Mouse (Mus musculus): ENCODE results near the gene Dlgap4. TPM values are rescaled to one million over a fixed set of nuclear protein-coding genes. Genes with fewer than 3 reads are reported as not detected.

Dlgap4 gene
- polyA plus RNA-seq, 1 experiment: 67.0 TPM

DNA sequence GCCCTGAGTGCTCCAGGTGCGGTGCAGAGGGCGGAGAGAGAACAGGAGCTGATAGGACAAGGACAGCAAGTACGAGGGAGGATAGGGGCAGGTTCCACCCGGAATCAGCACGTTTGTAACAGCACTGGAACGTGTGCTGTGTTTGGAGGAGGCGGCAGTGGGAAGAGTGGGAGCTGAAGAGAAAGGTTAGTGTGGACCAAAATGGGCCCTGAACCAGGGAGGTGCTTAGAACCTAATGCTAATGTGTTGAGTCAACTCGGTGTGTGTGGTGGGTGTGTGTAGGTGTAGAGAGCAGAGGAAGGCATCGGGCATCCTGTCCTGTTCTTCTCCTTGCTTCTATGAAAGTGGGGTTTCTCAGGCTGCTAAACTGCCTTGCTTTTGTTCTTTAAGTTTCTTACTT, 127.8 kb downstream of the Dlgap4 start:
- no peak for DNase-seq (ENCODE audit: low spot score)

DNA sequence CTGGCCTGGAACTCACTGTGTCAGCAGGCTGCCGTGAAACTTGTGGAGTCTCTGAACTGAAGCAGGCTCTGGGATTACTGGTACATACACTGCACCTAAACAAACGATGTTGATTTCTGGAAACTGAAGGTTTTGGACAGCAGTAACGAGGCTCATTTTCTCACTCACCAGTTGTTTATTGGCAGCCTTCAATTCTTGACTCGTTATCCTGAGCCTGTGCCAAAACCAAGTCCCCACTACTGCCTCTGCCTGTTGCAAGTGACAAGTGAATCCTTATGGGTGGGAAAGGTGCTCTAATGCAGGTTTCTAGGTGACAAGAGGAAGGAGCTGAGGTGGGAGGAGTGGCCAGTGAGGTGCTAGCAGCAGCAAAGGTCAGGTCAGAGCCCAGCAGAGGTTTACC, 128.5 kb downstream of the Dlgap4 start:
- DNase-seq (ENCODE audit: low spot score): no peak

DNA sequence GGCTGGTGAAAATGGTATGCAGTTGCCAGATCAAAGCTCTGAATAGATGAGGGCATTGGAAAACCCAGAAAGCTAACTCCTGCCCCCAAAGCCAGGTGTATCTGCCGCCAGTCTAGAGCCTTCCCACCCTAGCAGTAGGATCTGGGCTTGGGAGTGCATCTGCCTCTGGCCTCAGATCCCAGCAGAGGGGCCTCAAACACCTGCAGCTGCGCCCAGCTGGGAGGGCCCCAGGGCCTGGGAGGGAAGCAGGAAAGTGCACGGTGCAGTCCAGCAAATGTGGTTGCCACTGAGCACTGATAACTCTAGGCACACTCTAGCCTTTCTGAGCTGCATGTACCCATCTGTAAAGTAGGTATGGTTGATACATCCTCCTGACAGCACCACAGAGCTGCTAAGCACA, 129.7 kb downstream of the Dlgap4 start:
- DNase-seq (ENCODE audit: low spot score): no peak

DNA sequence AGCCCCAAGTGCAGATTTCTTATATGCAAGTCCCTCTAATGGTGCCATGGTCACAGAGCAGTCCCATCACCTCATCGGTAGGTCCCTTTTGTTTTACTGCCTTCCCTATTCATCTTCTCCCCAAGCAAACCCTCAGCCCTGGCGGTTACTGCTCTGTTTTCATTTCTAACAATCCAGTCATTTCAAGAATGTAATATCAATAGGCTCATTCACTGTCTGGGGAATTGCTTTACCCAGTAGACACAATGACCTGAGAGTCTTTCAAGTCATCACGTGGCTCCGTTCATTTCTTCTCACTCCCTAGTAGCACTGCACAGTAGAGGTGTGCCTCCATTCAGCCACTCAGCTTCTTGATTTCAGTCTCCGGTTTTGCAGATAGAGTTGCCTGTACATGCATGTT, 130.9 kb downstream of the Dlgap4 start:
- no peak for DNase-seq (ENCODE audit: low spot score)

DNA sequence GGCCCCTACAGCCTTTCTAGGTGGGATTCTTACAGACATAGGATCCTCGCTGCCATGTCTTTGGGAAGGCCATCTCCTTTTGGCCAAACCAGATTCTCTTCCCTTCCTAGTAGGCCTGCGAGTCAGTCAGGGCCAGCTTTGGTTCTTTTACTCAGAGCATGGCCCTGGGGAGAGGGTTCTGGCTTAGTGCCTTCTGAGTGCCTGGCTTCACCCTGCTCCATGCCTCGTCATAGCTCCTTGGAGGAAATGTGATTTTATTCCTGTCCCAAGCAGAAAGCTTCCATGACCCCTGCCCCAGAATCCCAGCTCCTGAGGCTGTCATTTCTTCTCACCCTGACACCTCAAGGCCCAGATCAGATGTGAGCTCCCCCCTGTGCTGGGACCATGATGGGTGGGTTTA, 133.8 kb downstream of the Dlgap4 start:
- DNase-seq (ENCODE audit: low spot score): no peak

DNA sequence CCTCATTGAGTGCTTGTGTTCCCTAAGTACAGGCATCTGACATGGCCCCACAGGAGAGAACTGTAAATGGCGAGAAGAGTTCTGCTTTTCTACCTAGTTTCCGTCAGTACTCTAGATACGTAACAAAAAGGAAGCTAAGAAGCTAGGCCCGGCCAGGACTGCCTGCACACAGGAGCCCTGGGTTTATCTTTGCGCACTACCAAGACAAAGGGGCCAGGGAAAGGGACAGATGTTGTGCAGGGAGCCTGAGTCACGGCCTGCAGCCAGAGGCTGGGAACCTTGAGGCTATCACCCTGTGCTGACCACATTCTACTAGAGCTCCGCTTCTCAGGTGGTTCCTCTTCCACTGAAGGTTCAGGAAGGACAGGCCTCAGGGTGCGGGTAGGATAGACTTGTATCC, 136.2 kb downstream of the Dlgap4 start:
- no peak for DNase-seq (ENCODE audit: low spot score)

DNA sequence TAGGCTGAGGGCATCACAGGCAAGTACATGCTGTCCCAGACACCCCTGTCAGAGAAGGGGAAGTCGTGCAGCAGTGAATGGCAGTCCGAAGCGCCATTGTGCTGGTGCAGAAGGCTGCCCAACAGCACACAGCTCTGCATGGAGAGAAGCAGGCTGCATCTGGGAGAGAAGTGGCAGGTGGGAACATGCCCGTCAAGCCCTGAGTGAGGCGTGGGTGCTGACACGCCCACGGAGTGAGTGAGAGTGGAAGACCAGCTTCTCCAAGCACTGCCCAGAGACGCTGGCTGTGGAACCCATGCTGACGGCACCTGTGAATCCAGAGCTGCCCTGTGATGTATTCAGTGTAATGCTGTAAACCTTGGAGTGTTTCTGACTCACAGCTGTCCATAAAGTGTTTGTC, 143.4 kb downstream of the Dlgap4 start:
- DNase-seq (ENCODE audit: low spot score): no peak

DNA sequence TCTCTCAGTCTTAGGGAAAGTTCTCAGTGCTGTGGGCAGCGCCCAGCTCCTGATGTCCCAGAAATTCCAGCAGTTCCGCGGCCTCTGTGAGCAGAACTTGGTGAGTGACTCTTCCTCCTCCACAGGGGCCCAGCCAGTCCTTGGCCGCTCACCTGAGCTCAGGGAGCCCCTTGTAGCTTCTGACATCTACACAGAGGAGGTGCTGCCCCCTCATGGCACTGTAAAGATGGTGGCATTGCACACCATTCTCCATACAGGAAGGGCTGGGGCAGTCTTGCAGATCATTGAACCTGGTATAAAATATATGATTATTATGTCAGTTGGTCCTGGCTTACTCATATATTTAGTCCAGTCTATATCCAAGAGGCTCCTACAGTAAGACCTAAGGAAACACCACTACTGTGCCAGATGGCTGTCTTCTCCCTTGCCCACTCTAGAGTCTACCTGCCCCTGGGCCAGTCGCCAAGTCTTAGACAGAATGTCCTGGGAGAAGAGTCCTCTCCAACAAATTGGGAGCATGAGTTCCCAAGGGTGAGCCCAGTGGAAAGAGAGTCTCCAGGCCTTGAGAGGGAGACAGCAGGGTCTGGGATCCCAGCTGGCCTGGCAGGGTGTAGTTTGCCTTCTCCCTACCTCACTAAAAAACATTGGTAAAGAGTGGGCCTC, 147.5 kb downstream of the Dlgap4 start:
- no peak for DNase-seq (ENCODE audit: low spot score)

DNA sequence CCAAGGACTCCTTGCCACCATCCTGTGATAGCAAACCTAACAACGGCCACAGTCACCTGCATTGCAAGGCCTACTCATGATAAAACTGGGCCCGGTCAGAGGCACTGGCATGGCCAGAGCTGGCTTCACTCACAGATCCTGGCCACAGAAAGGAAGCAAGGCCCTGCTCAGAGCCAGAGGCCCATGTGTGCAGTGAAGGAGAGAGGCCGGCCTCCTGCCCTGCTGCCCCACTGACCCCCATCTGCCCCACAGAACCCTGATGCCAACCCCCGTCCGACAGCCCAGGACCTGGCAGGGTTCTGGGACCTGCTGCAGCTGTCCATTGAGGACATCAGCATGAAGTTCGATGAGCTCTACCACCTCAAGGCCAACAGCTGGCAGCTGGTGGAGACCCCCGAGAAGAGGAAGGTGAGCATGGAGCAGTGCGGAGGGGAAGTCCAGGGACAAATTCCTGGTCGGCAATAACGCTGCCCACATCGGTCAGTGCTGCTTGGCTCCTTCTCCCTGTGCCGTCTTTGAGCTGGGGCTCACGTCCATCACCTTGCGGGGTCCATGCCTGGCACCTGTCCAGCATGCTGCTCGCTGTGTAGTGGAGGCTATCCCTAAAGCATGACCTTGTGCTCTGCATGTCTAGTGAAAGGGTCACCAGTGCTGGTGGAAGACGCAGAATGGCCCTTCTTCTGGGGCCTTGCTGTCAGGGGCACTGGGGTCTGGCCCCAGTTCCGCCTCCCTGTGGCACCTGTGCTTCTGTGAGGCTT, 148.2 kb downstream of the Dlgap4 start:
- no peak for DNase-seq (ENCODE audit: low spot score)

DNA sequence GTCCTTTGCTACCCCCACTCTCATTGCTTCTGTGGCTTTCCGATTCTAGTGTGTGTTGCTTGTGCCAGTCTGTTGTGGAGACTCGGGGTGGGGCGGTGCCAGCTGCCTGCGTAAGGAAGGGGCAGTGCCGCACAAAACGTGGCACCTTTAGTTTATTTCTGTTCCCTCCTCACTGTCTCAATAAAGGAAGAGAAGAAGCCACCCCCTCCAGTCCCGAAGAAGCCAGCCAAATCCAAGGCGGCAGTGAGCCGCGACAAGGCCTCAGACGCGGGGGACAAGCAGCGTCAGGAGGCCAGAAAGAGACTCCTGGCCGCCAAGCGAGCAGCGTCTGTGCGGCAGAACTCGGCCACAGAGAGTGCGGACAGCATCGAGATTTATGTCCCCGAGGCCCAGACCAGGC, 149.0 kb downstream of the Dlgap4 start:
- no peak for DNase-seq (ENCODE audit: low spot score)

DNA sequence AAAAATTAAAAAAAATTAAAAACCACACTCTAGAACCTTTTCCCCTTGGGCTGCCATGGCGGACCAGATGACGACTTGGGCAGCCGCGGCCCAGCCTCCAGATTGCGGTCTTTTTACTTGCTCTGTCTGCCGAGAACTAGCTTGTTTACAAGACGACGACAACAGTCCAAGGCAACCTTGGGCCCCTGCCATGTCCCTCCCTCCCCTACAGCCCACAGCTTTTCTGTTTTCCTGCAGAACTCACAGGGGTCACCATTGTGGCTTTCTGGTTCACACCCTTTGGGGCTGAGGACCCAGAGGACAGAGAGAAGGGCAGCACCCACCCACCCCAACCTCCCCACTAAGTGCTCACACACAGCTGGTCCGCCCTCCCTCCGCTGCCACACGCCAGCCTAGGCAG, 149.6 kb downstream of the Dlgap4 start:
- no peak for DNase-seq (ENCODE audit: low spot score)

DNA sequence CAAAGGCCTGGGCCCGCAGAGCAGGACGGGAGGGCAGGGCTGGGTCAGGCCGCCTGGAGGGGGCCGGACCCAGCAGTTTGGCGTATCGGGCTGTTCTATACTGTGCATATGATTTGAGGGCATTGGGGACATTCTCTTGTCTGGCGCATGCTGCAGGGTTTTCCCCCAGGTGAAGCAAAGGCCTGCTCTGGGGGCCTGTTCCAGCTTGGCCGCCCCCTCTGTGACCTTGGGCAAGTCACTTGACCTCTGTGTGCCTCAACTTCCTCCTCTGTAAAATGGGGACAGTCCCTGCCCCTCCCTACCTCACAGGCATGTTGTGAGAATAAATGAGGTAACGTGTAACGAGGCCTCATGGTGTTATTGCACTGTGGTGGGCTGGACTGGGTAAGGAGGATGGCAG, 150.5 kb downstream of the Dlgap4 start:
- DNase-seq (ENCODE audit: low spot score): no peak

DNA sequence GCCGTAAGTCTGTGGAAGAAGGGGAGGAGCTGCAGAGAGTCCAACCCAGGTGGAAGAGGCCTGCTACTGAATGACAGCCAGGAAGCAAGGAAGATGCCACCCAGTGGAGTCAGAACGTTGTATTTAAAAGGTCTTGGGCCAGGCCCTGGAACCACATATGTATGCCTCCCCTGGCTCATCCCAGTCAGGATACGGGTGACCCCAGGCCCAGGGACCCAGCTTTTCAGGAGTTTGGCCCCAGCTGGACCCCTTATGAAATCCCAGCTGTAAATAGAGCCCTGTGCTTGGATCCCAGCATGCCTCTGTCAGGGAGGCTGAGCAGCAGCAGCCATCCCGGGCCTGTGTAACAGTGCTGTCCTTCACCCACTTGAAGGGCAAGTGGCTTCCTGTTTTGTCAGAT, 151.2 kb downstream of the Dlgap4 start:
- DNase-seq (ENCODE audit: low spot score): no peak

DNA sequence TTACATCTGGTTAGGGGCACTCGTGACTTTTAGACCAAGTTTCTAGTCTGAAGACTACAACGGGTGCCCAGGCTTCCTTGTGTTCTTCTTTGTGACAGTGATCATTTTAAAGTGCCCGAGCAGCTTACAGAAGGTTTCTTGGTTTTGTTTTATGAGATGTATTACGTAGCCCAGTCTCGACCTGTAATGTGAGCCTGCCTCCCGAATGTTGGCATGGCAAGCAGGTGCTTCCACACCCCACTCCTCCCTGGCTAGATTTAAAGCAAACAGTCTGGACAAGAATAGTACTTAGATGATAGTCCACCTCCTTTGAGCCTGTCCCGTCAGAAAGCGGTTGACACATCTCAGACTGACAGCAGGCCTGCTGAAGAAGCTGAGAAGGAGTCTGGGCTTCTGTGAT, 152.1 kb downstream of the Dlgap4 start:
- no peak for DNase-seq (ENCODE audit: low spot score)

DNA sequence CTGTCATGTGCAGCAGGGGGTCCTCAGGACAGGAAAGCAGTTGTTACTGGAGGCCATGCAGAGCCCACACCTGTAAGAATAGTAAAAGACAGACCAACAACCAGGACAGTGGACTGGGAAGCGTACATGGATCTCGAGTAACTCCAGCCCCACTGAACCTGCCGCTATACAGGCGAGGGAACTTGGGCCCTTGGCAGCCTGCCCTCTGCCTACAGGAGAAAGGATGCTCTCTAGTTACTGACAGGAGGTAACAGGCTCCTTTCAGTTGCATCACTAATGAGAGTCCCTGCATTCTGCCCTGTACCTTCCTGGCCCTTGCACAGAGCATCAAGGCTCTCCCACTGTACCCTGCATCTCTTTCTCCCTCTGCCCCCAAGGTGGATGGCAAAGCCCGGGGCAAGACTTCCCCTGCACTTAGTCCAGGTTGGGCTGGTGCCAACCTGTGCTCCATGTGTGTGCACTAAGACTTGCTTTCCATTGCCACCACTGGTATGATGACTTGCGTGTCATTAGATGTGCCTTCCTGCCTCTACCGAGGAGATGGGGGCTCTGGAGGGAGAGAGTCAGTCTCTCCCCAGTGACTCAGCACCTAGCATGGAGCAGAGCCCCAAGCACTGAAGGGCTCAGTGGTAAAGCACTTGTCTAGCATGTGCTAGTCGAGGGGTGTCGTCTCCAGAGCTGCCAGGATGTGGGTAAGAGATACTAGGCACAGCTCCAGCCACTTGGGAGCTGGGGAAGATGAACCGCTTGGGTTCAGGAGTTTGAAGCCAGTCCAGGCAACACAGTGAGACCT, 152.9 kb downstream of the Dlgap4 start:
- DNase-seq (ENCODE audit: low spot score): no peak

DNA sequence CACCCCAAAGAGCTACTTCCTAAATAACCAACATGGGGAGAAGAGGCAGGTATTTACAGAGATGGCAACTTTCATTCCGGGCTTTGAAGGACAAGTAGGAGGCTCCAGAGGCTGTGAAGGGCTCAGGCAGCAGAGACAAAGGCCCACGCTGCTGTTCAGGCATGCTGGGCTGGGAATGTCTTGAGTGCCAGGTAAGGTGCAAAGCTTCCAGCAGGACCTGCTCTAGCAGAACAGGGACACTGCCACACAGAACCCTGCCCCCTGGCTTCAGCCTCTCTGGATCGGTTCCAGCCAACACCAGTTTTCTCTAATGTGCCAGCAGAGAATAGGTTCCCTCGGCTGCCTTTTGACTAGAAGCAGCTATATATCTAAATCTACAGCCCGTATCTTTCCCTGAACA, 153.6 kb downstream of the Dlgap4 start:
- no peak for DNase-seq (ENCODE audit: low spot score)

DNA sequence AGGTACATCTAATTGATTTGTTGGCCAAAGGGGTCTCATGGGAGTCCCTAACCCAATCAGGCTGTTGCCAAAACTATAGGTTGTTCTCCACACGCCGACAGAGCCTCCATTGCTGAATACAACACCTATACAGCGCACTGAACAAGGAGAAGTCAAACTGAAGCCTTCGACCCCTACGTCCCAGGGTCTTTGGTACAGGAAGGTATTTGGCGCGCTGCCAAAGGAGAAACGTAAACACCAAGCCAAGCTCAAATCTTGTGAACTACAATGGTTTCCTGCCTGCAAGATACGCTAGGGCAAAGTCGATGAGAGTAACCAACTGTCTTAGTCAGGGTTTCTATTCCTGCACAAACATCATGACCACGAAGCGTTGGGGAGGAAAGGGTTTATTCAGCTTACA, 155.8 kb downstream of the Dlgap4 start:
- DNase-seq (ENCODE audit: low spot score): no peak

DNA sequence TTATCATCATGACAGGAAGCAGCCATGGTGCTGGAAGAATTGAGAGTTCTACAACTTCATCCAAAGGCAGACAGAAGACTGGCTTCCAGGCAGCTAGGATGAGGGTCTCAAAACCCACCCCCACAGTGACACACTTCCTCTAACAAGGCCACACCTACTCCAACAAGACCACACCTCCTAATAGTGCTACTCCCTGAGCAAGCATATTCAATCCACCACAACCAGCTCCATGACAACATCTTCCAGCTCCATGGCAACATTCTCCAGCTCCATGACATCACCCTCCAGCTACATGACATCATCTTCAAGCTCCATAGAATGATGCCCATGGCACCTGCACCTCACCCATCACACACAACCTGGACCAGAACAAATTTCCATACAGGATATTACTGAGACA, 160.0 kb downstream of the Dlgap4 start:
- no peak for DNase-seq (ENCODE audit: low spot score)

DNA sequence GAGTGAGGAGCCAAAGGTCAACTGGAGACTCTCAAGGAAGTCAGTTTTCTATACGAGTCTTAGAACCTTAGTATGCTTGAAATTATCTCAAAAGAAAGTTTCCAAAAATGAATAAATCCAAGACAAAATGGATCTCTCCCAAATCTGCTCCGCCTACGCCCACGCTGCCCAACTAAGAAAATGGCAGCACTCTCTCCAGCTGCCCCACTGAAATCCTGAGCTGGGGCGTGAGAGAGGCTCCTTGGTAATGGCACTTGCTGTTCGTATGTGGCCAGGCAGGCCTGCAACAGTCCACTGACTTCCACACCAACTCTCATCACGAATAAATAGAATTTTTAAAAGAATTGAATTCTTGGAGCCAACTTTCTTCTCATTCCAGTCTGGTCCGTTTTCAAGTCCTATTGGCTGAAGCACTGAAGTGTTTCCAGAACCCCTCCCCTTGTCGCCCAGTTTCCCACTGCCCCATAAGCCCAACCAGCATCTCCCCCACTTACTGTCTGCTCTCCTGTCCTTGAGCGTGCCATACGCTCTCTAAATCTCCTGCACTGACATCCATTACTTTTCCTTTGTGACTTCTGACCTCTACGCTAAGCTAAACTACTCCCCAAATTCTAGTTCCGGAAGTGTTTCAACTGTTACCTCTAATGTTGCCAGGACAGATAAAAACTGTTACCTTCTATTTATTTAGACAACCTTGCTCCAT, 160.7 kb downstream of the Dlgap4 start:
- DNase-seq (ENCODE audit: low spot score): no peak

DNA sequence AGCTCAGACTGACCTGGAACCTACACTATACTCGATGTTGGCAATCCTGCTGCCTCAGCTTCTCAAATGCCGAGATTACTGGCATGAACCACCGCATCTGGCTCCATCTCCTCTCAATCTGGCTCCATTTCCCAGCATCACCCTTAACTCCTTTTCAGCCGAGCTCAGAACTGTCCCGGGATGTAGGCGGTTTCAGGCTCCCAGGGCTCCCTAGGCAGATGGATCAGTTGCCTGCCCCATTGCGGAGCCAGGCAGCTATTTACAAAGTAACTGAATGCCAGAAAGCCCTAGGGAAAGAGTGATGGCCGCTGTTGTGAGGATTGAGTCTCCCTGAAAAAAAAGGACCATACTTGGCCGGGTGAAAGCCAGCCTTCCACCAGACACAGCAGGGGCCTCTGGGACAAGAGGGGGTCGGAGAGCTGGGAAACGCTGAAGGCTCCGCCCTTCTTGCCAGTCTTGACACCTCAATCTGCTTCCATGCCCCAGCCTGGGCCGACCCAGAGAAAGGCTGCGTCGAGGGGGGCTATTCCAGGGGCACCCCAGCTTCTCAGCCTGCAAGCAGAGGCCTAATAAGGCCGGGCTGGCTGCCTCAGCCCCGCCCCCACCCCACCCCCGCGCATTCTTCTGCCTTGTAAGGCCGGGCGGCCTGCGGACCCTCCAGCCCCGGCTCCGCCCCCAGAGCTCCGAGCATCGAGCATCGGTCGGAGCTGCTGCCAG, 161.4 kb downstream of the Dlgap4 start, which contains the start of gene Myl9:
Gene Myl9 (plus strand): TSS at position 683 of the 717 bp plus-strand sequence.
- no peak for DNase-seq (ENCODE audit: low spot score)

All from urinary bladder, adult 2 months (tissue).